Comparison of ENCODE assay signal across 8 mouse cellular contexts in the genomic region with DNA sequence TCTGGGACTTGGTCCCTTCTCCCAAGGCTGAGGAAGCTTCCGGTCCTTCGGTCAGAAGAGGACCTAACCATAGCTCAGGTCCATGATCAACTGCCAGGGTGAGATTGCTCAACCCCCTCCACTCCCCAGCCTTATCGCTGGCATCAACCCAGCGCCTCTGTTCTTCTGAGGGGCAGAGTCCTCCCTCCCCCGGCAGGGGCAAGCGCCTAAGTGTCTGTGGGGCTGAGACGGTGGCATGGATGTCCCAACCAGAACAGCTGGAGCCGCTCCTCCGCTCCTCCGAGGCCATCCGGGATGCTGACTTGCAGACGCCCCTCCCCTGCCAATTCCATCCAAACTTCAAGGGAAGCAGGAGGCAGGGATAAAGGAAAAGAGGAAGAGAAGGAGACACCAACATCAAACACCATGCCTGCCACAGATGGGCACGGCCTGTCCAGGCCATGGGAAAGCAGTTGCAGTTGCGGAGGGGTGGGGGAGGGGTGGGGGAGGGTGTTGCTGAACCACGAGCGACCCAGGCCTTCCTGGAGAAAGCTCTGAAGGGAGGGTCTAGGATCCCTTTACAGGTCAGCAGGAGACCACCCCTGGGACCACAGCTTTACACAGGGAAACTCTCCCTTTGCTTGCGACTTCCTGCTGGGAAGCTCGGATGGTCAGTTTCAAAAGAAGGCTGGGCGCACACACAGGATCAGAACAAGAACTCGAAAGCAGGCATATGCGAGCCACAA. TPM values are rescaled to one million over a fixed set of nuclear protein-coding genes. Genes with fewer than 3 reads are reported as not detected.
A peak's percentile ranks its signal among the peaks of the same experiment; 100 is the strongest.
DNase-seq lines count a peak whose midpoint lies in the region; ATAC-seq and TF ChIP-seq lines count a peak whose summit lies in the region.

No protein-coding gene starts in this region.

- peak; percentile 36 for DNase-seq in MEL-GATA-1-ER (ENCODE audit: extremely low read depth, low read depth)
- peak; percentile 92 for DNase-seq in lung, postnatal 0 days (ENCODE audit: low spot score)
- DNase-seq in retina, embryonic 14.5 days (ENCODE audit: low spot score) = peak; percentile 58
- DNase-seq in cerebellum, adult 11-12 months = no peak
- DNase-seq in right cerebral cortex, postnatal 36 days (ENCODE audit: low spot score in 2 of 2) = no peak

- no peak for TF ChIP-seq CTCF in bone marrow macrophage, adult 2 months (IDR thresholded peaks at IDR 0.05; ENCODE audit: low read depth, low read length)
- TF ChIP-seq CTCF in lung, postnatal 0 days (IDR thresholded peaks at IDR 0.05) = peak; percentile 29

- ATAC-seq in granulocyte monocyte progenitor cell, adult 5-6 weeks (replicated peaks; ENCODE audit: poor library complexity, severe bottlenecking) = peak; percentile 47
- ATAC-seq in kidney, embryonic 14.5 days (ENCODE audit: low FRiP score, low TSS enrichment) = 0 out of 2 replicates have a peak, but pooled peaks have one; percentile 1
- ATAC-seq in lung, postnatal 0 days = peak; percentile 41

- H3K9me3 ChIP-seq in kidney, embryonic 14.5 days (ENCODE audit: control insufficient read depth, low read length) = no peaks in the 10 kb centered on the region
- H3K9me3 ChIP-seq in lung, postnatal 0 days (ENCODE audit: low read length) = no peaks in the 10 kb centered on the region

- TF ChIP-seq EP300 in lung, postnatal 0 days (IDR thresholded peaks at IDR 0.05) = peak; percentile 78

- H3K9ac ChIP-seq in kidney, embryonic 14.5 days (ENCODE audit: low read depth, low read length) = peak overlapping the region; percentile 90; the same call in 1 of the 2 replicates
- H3K9ac ChIP-seq in lung, postnatal 0 days (replicated peaks; ENCODE audit: low read depth) = peak overlapping the region; percentile 99

- H3K27me3 ChIP-seq in kidney, embryonic 14.5 days (ENCODE audit: control insufficient read depth, insufficient read depth, low read length) = no peaks in the 10 kb centered on the region
- H3K27me3 ChIP-seq in lung, postnatal 0 days (replicated peaks; ENCODE audit: insufficient read depth, low read length) = no peaks in the 10 kb centered on the region

- TF ChIP-seq POLR2A in bone marrow macrophage, adult 2 months (IDR thresholded peaks at IDR 0.05; ENCODE audit: borderline replicate concordance, low read depth, low read length) = no peak

- WGBS in kidney, embryonic 14.5 days = 6% methylated on average over 21 of the region's 21 CpGs
- WGBS in lung, postnatal 0 days = 6% methylated on average over 21 of the region's 21 CpGs

- peaks cover 31% of the 10 kb centered on the region for H3K4me1 ChIP-seq in bone marrow macrophage, adult 2 months (ENCODE audit: control insufficient read depth, insufficient read depth, low read length)
- H3K4me1 ChIP-seq in kidney, embryonic 14.5 days (ENCODE audit: control insufficient read depth, insufficient read depth, low read length) = peaks cover 39% of the 10 kb centered on the region
- peaks cover 24% of the 10 kb centered on the region for H3K4me1 ChIP-seq in lung, postnatal 0 days (ENCODE audit: insufficient read depth, low read depth, low read length)

- H3K27ac ChIP-seq in bone marrow macrophage, adult 2 months (ENCODE audit: insufficient read depth, low read depth, low read length) = peak overlapping the region; percentile 34
- H3K27ac ChIP-seq in kidney, embryonic 14.5 days (ENCODE audit: low read depth, low read length) = peak overlapping the region; percentile 96
- H3K27ac ChIP-seq in lung, postnatal 0 days (ENCODE audit: low read length) = peak overlapping the region; percentile 100

- H3K36me3 ChIP-seq in kidney, embryonic 14.5 days (ENCODE audit: control insufficient read depth, insufficient read depth, low read length) = peaks cover 17% of the 10 kb centered on the region
- H3K36me3 ChIP-seq in lung, postnatal 0 days (ENCODE audit: insufficient read depth, low read length) = no peaks in the 10 kb centered on the region

- H3K4me2 ChIP-seq in kidney, embryonic 14.5 days (replicated peaks; ENCODE audit: low read depth, low read length) = peak overlapping the region; percentile 77
- H3K4me2 ChIP-seq in lung, postnatal 0 days (replicated peaks; ENCODE audit: low read depth, low read length) = peak overlapping the region; percentile 78

- H3K4me3 ChIP-seq in bone marrow macrophage, adult 2 months (ENCODE audit: insufficient read depth, low read length) = peak overlapping the region; percentile 89
- H3K4me3 ChIP-seq in kidney, embryonic 14.5 days (ENCODE audit: low read length) = peak overlapping the region; percentile 88
- peak overlapping the region; percentile 94 for H3K4me3 ChIP-seq in lung, postnatal 0 days (ENCODE audit: low read depth, low read length)

RNA-seq across cellular contexts. Expression of a gene that starts 2.7 kb away (rescaled TPM):
- 18.3 and 20.9 TPM in 2 replicates for polyA plus RNA-seq in bone marrow macrophage, adult 2 months (2012; ENCODE audit: insufficient read depth, insufficient read length, missing spikeins)
- 13.9 and 15.5 TPM in 2 replicates for total RNA-seq in granulocyte monocyte progenitor cell, adult 5-6 weeks (2014; fragmentation: Nextera tagmentation)
- 14.8 and 21.5 TPM in 2 replicates for total RNA-seq in granulocyte monocyte progenitor cell, adult 5-6 weeks (2017)
- polyA plus RNA-seq in kidney, embryonic 14.5 days (2014; fragmentation: Nextera tagmentation; extraction: Ambion mirVana) = 36.0 and 45.4 TPM in 2 replicates
- 92.8 and 116 TPM in 2 replicates for polyA plus RNA-seq in lung, postnatal 0 days (2015; fragmentation: Nextera tagmentation; extraction: Ambion mirVana)

RNA-seq across cellular contexts. Expression of a gene that starts 39.1 kb away (rescaled TPM):
- not detected in 2 replicates for polyA plus RNA-seq in bone marrow macrophage, adult 2 months (2012; ENCODE audit: insufficient read depth, insufficient read length, missing spikeins)
- not detected in 2 replicates for total RNA-seq in granulocyte monocyte progenitor cell, adult 5-6 weeks (2014; fragmentation: Nextera tagmentation)
- total RNA-seq in granulocyte monocyte progenitor cell, adult 5-6 weeks (2017) = not detected in 2 replicates
- 0.90 and 1.4 TPM in 2 replicates for polyA plus RNA-seq in kidney, embryonic 14.5 days (2014; fragmentation: Nextera tagmentation; extraction: Ambion mirVana)
- polyA plus RNA-seq in lung, postnatal 0 days (2015; fragmentation: Nextera tagmentation; extraction: Ambion mirVana) = 0.17 and 0.25 TPM in 2 replicates

Comparison
In these comparisons a context has a peak if more than half of its experiments do, and no peak if none do; other contexts are left out.
1. DNase-seq: peak in MEL-GATA-1-ER (single experiment), lung, postnatal 0 days (single experiment) and retina, embryonic 14.5 days (single experiment); none in cerebellum, adult 11-12 months (single experiment) and right cerebral cortex, postnatal 36 days (0 of 2).
2. H3K27ac ChIP-seq: peak in every context shown above with its lines; median percentile 100 in lung, postnatal 0 days; 96 in kidney, embryonic 14.5 days; 34 in bone marrow macrophage, adult 2 months.
3. Peak in every context shown above with its lines, with median percentiles within 50 percentile points of each other: H3K4me3 ChIP-seq and ATAC-seq.